In genomic region chr13:105015710-105016404, GRCm38 (mm10) we compare ENCODE assay signal across 23 mouse cellular contexts. TPM values are rescaled to one million over a fixed set of nuclear protein-coding genes. Genes with fewer than 3 reads are reported as not detected.
DNase-seq lines count a peak whose midpoint lies in the region; ATAC-seq and TF ChIP-seq lines count a peak whose summit lies in the region.
"Had no signal": no experiment of that assay in that cellular context is flagged by ENCODE, and none has a peak within 500 bp of the region (broad histone marks: within the 10 kb centered on the region; RNA-seq: fewer than 3 reads in every experiment).

No protein-coding gene starts in this region.

- no peak for TF ChIP-seq CTCF in brain, embryonic 14.5 days (IDR thresholded peaks at IDR 0.05; ENCODE audit: borderline replicate concordance, extremely low read depth, insufficient read depth, insufficient read length)

- H3K9ac ChIP-seq in embryonic facial prominence, embryonic 11.5 days (replicated peaks; ENCODE audit: low read length): no peak overlapping the region
- H3K9ac ChIP-seq in limb, embryonic 13.5 days: no peak overlapping the region
- no peak overlapping the region for H3K9ac ChIP-seq in forebrain, embryonic 16.5 days (replicated peaks; ENCODE audit: low read depth, low read length)
- H3K9ac ChIP-seq in liver, embryonic 12.5 days: no peak overlapping the region
- H3K9ac ChIP-seq: liver, embryonic 13.5 days; lung, embryonic 14.5 days had no signal

- H3K4me3 ChIP-seq in embryonic facial prominence, embryonic 11.5 days (ENCODE audit: low read depth, low read length): no peak overlapping the region
- H3K4me3 ChIP-seq in embryonic facial prominence, embryonic 10.5 days: no peak overlapping the region
- H3K4me3 ChIP-seq in limb, embryonic 13.5 days: no peak overlapping the region
- H3K4me3 ChIP-seq in limb, embryonic 10.5 days: no peak overlapping the region
- no peak overlapping the region for H3K4me3 ChIP-seq in forebrain, embryonic 16.5 days (replicated peaks; ENCODE audit: low read length)
- no peak overlapping the region for H3K4me3 ChIP-seq in liver, embryonic 12.5 days
- H3K4me3 ChIP-seq: liver, embryonic 13.5 days had no signal

- TF ChIP-seq POLR2A in brain, embryonic 14.5 days (IDR thresholded peaks at IDR 0.05; ENCODE audit: borderline replicate concordance, extremely low read depth, insufficient read depth, insufficient read length, poor library complexity, severe bottlenecking): no peak

- no peak overlapping the region for H3K27ac ChIP-seq in embryonic facial prominence, embryonic 11.5 days (replicated peaks; ENCODE audit: low read depth, low read length)
- H3K27ac ChIP-seq in embryonic facial prominence, embryonic 10.5 days (replicated peaks): no peak overlapping the region
- no peak overlapping the region for H3K27ac ChIP-seq in limb, embryonic 13.5 days
- H3K27ac ChIP-seq in limb, embryonic 10.5 days: no peak overlapping the region
- H3K27ac ChIP-seq in forebrain, embryonic 16.5 days (ENCODE audit: low read length): no peak overlapping the region
- H3K27ac ChIP-seq in liver, embryonic 12.5 days: no peak overlapping the region
- H3K27ac ChIP-seq: liver, embryonic 13.5 days had no signal

- 82% methylated on average over 8 of the region's 8 CpGs for whole genome bisulfite sequencing in embryonic facial prominence, embryonic 11.5 days
- WGBS in embryonic facial prominence, embryonic 10.5 days: 79% methylated on average over 8 of the region's 8 CpGs
- 66% methylated on average over 8 of the region's 8 CpGs for WGBS in limb, embryonic 13.5 days
- WGBS in limb, embryonic 10.5 days: 82% methylated on average over 8 of the region's 8 CpGs
- WGBS in forebrain, embryonic 16.5 days: 24% methylated on average over 8 of the region's 8 CpGs
- 76% methylated on average over 8 of the region's 8 CpGs for WGBS in liver, embryonic 12.5 days (ENCODE audit: insufficient replicate concordance)

- H3K4me2 ChIP-seq in embryonic facial prominence, embryonic 11.5 days (ENCODE audit: low read depth, low read length): no peak overlapping the region
- H3K4me2 ChIP-seq in limb, embryonic 13.5 days (replicated peaks): no peak overlapping the region
- no peak overlapping the region for H3K4me2 ChIP-seq in forebrain, embryonic 16.5 days (ENCODE audit: low read length)
- no peak overlapping the region for H3K4me2 ChIP-seq in liver, embryonic 12.5 days
- H3K4me2 ChIP-seq: heart, embryonic 11.5 days; liver, embryonic 13.5 days; lung, embryonic 14.5 days had no signal

- no peak for ATAC-seq in embryonic facial prominence, embryonic 11.5 days (replicated peaks; ENCODE audit: insufficient number of reproducible peaks, low FRiP score, low TSS enrichment, low read depth)
- peak; percentile 90 for ATAC-seq in limb, embryonic 13.5 days (ENCODE audit: low FRiP score, low read depth)
- ATAC-seq in forebrain, embryonic 16.5 days: peak; percentile 96
- ATAC-seq in liver, embryonic 12.5 days: no peak
- ATAC-seq: activated CD4-positive, CD25-positive, alpha-beta regulatory T cell, adult 4 months; CD4-positive, CD25-positive, alpha-beta regulatory T cell, adult 4 months had no signal

- no peaks in the 10 kb centered on the region for H3K4me1 ChIP-seq in embryonic facial prominence, embryonic 11.5 days (ENCODE audit: control insufficient read depth, insufficient read depth, low read length)
- no peaks in the 10 kb centered on the region for H3K4me1 ChIP-seq in embryonic facial prominence, embryonic 10.5 days
- no peaks in the 10 kb centered on the region for H3K4me1 ChIP-seq in limb, embryonic 13.5 days
- H3K4me1 ChIP-seq in limb, embryonic 10.5 days: no peaks in the 10 kb centered on the region
- peaks cover 6% of the 10 kb centered on the region for H3K4me1 ChIP-seq in forebrain, embryonic 16.5 days (replicated peaks; ENCODE audit: control insufficient read depth, insufficient read depth, low read length)
- H3K4me1 ChIP-seq in liver, embryonic 12.5 days: no peaks in the 10 kb centered on the region
- H3K4me1 ChIP-seq: liver, embryonic 13.5 days had no signal

- DNase-seq in embryonic facial prominence, embryonic 11.5 days (ENCODE audit: low spot score): peak; percentile 4
- no peak for DNase-seq in embryonic facial prominence, embryonic 10.5 days (ENCODE audit: low spot score)
- DNase-seq in limb, embryonic 10.5 days (ENCODE audit: low spot score): no peak
- peak; percentile 85 for DNase-seq in brain, embryonic 14.5 days (ENCODE audit: low read depth)
- DNase-seq in Muller cell, postnatal 12 days (ENCODE audit: inconsistent ontology term): no peak
- DNase-seq: adrenal gland, postnatal 14 days; cerebellum, adult 11-12 months; cerebellum, postnatal 14 days; heart, postnatal 10 days; kidney, adult 11 months; kidney, postnatal 14 days; left cerebral cortex, postnatal 4 days; liver, embryonic 13.5 days; lung, embryonic 14.5 days; lung, postnatal 36 days; right cerebral cortex, adult 18-20 months; thymus, postnatal 14 days had no signal

- H3K27me3 ChIP-seq in embryonic facial prominence, embryonic 11.5 days (ENCODE audit: control insufficient read depth, insufficient read depth, low read length): no peaks in the 10 kb centered on the region
- H3K27me3 ChIP-seq in embryonic facial prominence, embryonic 10.5 days (replicated peaks; ENCODE audit: low read depth, poor library complexity, severe bottlenecking): no peaks in the 10 kb centered on the region
- H3K27me3 ChIP-seq in limb, embryonic 13.5 days: no peaks in the 10 kb centered on the region
- H3K27me3 ChIP-seq in limb, embryonic 10.5 days (ENCODE audit: low read depth, poor library complexity, severe bottlenecking): no peaks in the 10 kb centered on the region
- H3K27me3 ChIP-seq in forebrain, embryonic 16.5 days (replicated peaks; ENCODE audit: control insufficient read depth, insufficient read depth, low read length): no peaks in the 10 kb centered on the region
- H3K27me3 ChIP-seq in liver, embryonic 12.5 days (replicated peaks): no peaks in the 10 kb centered on the region
- H3K27me3 ChIP-seq: liver, embryonic 13.5 days had no signal

- no peaks in the 10 kb centered on the region for H3K9me3 ChIP-seq in embryonic facial prominence, embryonic 11.5 days (replicated peaks; ENCODE audit: control insufficient read depth, low read length)
- no peaks in the 10 kb centered on the region for H3K9me3 ChIP-seq in embryonic facial prominence, embryonic 10.5 days
- no peaks in the 10 kb centered on the region for H3K9me3 ChIP-seq in limb, embryonic 13.5 days
- no peaks in the 10 kb centered on the region for H3K9me3 ChIP-seq in limb, embryonic 10.5 days (replicated peaks)
- no peaks in the 10 kb centered on the region for H3K9me3 ChIP-seq in forebrain, embryonic 16.5 days (ENCODE audit: control insufficient read depth, low read length)
- no peaks in the 10 kb centered on the region for H3K9me3 ChIP-seq in liver, embryonic 12.5 days (replicated peaks)
- H3K9me3 ChIP-seq: liver, embryonic 13.5 days had no signal

- H3K36me3 ChIP-seq in embryonic facial prominence, embryonic 11.5 days (replicated peaks; ENCODE audit: control insufficient read depth, insufficient read depth, low read depth, low read length): no peaks in the 10 kb centered on the region
- H3K36me3 ChIP-seq in embryonic facial prominence, embryonic 10.5 days (replicated peaks): no peaks in the 10 kb centered on the region
- no peaks in the 10 kb centered on the region for H3K36me3 ChIP-seq in limb, embryonic 13.5 days
- no peaks in the 10 kb centered on the region for H3K36me3 ChIP-seq in limb, embryonic 10.5 days
- no peaks in the 10 kb centered on the region for H3K36me3 ChIP-seq in forebrain, embryonic 16.5 days (ENCODE audit: control insufficient read depth, insufficient read depth)
- no peaks in the 10 kb centered on the region for H3K36me3 ChIP-seq in liver, embryonic 12.5 days
- H3K36me3 ChIP-seq: liver, embryonic 13.5 days had no signal

RNA-seq across cellular contexts. Expression of gene Rgs7bp, which starts 38.9 kb away (rescaled TPM):
- polyA plus RNA-seq in embryonic facial prominence, embryonic 11.5 days (2014; fragmentation: Nextera tagmentation; extraction: Ambion mirVana): 1.7 and 1.9 TPM in 2 replicates
- 0.73 and 0.91 TPM in 2 replicates for polyA plus RNA-seq in embryonic facial prominence, embryonic 10.5 days (2016; fragmentation: Nextera tagmentation; extraction: Ambion mirVana)
- polyA plus RNA-seq in limb, embryonic 13.5 days (2015; fragmentation: Nextera tagmentation; extraction: Ambion mirVana): 2.0 and 2.1 TPM in 2 replicates
- polyA plus RNA-seq in limb, embryonic 10.5 days (2016; fragmentation: Nextera tagmentation; extraction: Ambion mirVana): 0.21 and 0.24 TPM in 2 replicates
- polyA plus RNA-seq in brain, embryonic 14.5 days (2012; rRNA removed): 3.3 and 5.0 TPM in 2 replicates
- 6.0 and 6.8 TPM in 2 replicates for polyA plus RNA-seq in forebrain, embryonic 16.5 days (2015; fragmentation: Nextera tagmentation; extraction: Ambion mirVana)
- polyA plus RNA-seq in liver, embryonic 12.5 days (2016; fragmentation: Nextera tagmentation; extraction: Ambion mirVana): 0.54 and 0.64 TPM in 2 replicates
- polyA plus RNA-seq: activated CD4-positive, CD25-positive, alpha-beta regulatory T cell, adult 4 months; CD4-positive, CD25-positive, alpha-beta regulatory T cell, adult 4 months had no signal

Comparison
In these comparisons a context has a peak if more than half of its experiments do, and no peak if none do; other contexts are left out.
1. DNase-seq: peak in embryonic facial prominence, embryonic 11.5 days (single experiment) and brain, embryonic 14.5 days (single experiment); none in embryonic facial prominence, embryonic 10.5 days (single experiment), limb, embryonic 10.5 days (single experiment) and Muller cell, postnatal 12 days (single experiment).
2. ATAC-seq: peak in limb, embryonic 13.5 days (single experiment) and forebrain, embryonic 16.5 days (single experiment); none in embryonic facial prominence, embryonic 11.5 days (single experiment) and liver, embryonic 12.5 days (single experiment).